ENCODE assay signal across 8 mouse cellular contexts in the genomic region with DNA sequence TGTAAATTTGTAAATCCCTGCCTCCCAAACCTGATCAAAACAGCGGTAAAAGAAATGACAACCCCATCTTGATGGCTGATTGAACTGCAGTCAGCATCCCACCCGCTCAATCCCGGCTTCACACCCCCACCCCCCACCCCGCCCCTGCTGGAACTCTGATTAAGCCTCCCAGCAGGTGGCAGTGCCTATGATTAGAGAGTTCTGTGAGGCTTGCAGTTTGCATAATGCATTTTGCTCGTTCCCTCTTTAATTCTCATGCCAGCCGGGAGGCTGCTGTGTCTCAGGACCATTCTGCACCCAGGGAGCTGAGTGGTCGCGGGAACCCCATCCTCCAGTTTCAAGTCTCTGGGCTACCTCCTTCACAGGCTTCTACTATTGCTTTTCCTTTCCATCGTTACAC. TPM values are rescaled to one million over a fixed set of nuclear protein-coding genes. Genes with fewer than 3 reads are reported as not detected.
DNase-seq lines count a peak whose midpoint lies in the region; ATAC-seq and TF ChIP-seq lines count a peak whose summit lies in the region.

No protein-coding gene starts in this region.

- no peak overlapping the region for H3K27ac ChIP-seq in embryonic facial prominence, embryonic 10.5 days (replicated peaks)
- H3K27ac ChIP-seq in left cerebral cortex, adult 2 months = peak overlapping the region; percentile 75
- H3K27ac ChIP-seq in neural tube, embryonic 14.5 days (ENCODE audit: low read depth, low read length) = peak overlapping the region; percentile 65; the same call in 1 of the 2 replicates

- H3K4me2 ChIP-seq in neural tube, embryonic 14.5 days (ENCODE audit: low read depth, low read length) = peak overlapping the region; percentile 29; the same call in 1 of the 2 replicates

- H3K27me3 ChIP-seq in embryonic facial prominence, embryonic 10.5 days (replicated peaks; ENCODE audit: low read depth, poor library complexity, severe bottlenecking) = no peaks in the 10 kb centered on the region
- no peaks in the 10 kb centered on the region for H3K27me3 ChIP-seq in neural tube, embryonic 14.5 days (ENCODE audit: control insufficient read depth, insufficient read depth, low read length)

- 5% methylated on average over 9 of the region's 9 CpGs for WGBS in embryonic facial prominence, embryonic 10.5 days
- 5% methylated on average over 9 of the region's 9 CpGs for WGBS in neural tube, embryonic 14.5 days

- H3K4me1 ChIP-seq in embryonic facial prominence, embryonic 10.5 days = peaks cover 15% of the 10 kb centered on the region
- peaks cover 12% of the 10 kb centered on the region; the same call in 1 of the 2 replicates for H3K4me1 ChIP-seq in neural tube, embryonic 14.5 days (ENCODE audit: control insufficient read depth, insufficient read depth, low read length)

- H3K4me3 ChIP-seq in embryonic facial prominence, embryonic 10.5 days = no peak overlapping the region
- no peak overlapping the region for H3K4me3 ChIP-seq in left cerebral cortex, adult 2 months
- no peak overlapping the region for H3K4me3 ChIP-seq in neural tube, embryonic 14.5 days (ENCODE audit: low read depth, low read length)

- peaks cover 11% of the 10 kb centered on the region for H3K9me3 ChIP-seq in embryonic facial prominence, embryonic 10.5 days
- no peaks in the 10 kb centered on the region for H3K9me3 ChIP-seq in neural tube, embryonic 14.5 days (ENCODE audit: control insufficient read depth, low read length)

- DNase-seq in cerebellum, postnatal 14 days = peak; percentile 31 to 41
- DNase-seq in cerebellum, adult 11-12 months = no peak
- peak; percentile 30 for DNase-seq in embryonic facial prominence, embryonic 10.5 days (ENCODE audit: low spot score)
- DNase-seq in heart, postnatal 4 days = peak; percentile 30
- DNase-seq in left cerebral cortex, adult 2 months (ENCODE audit: extremely low spot score in 1 of 2, low spot score in 2 of 2) = peak; percentile 35 to 41
- no peak for DNase-seq in adrenal gland, postnatal 25 days
- DNase-seq in T-cell, adult 2 months (ENCODE audit: low spot score) = no peak

- intact Hi-C loops in left cerebral cortex, adult 2 months (cut with DNase I) = loop anchor here (2.0 kb wide), 1 partner anchor 85 kb away; a partner anchor contains a TSS

- H3K36me3 ChIP-seq in embryonic facial prominence, embryonic 10.5 days (replicated peaks) = no peaks in the 10 kb centered on the region
- no peaks in the 10 kb centered on the region for H3K36me3 ChIP-seq in neural tube, embryonic 14.5 days (ENCODE audit: control insufficient read depth, insufficient read depth, low read length)

- H3K9ac ChIP-seq in neural tube, embryonic 14.5 days (replicated peaks; ENCODE audit: low read depth, low read length) = no peak overlapping the region

- peak; percentile 85; the same call in 1 of the 2 replicates for ATAC-seq in neural tube, embryonic 14.5 days (ENCODE audit: low read depth)

- peak; percentile 54 for TF ChIP-seq CTCF in left cerebral cortex, adult 2 months (IDR thresholded peaks at IDR 0.05)

RNA-seq across cellular contexts. Expression of a gene that starts 2.2 kb away (rescaled TPM):
- 0.24 TPM in 1 of 2 replicates, not detected in the other for polyA plus RNA-seq in embryonic facial prominence, embryonic 10.5 days (2016; fragmentation: Nextera tagmentation; extraction: Ambion mirVana)
- total RNA-seq in heart, postnatal 4 days (2021) = 10 to 100 TPM; 20.1 to 25.7 TPM
- total RNA-seq in left cerebral cortex, adult 2 months (2021) = under 1 TPM in 1 of 2 experiments, not detected in 1; 0.23 TPM
- polyA plus RNA-seq in neural tube, embryonic 14.5 days (2014; fragmentation: Nextera tagmentation; extraction: Ambion mirVana) = 0.43 and 0.55 TPM in 2 replicates
- total RNA-seq in adrenal gland, postnatal 25 days (2021) = 0.36 and 1.3 TPM in 2 replicates

Comparison
In these comparisons a context has a peak if more than half of its experiments do, and no peak if none do; other contexts are left out.
1. DNase-seq: peak in cerebellum, postnatal 14 days (2 of 2), embryonic facial prominence, embryonic 10.5 days (single experiment), heart, postnatal 4 days (single experiment) and left cerebral cortex, adult 2 months (2 of 2); none in cerebellum, adult 11-12 months (single experiment), adrenal gland, postnatal 25 days (single experiment) and T-cell, adult 2 months (single experiment).